Mouse (Mus musculus): ENCODE measurements at regions not wholly inside any gene's neighbourhood (a gene's known extent, or its start where the extent isn't known, plus 50 kb on each side); places are given as distances from the start of the nearest gene placed in this dataset. TPM values are rescaled to one million over a fixed set of nuclear protein-coding genes. Genes with fewer than 3 reads are reported as not detected.
A peak's percentile ranks its signal among the peaks of the same experiment; 100 is the strongest.

GRCm38 (mm10) chr1:12620825-12621224 is 1206.9 kb downstream of the A830018L16Rik start:
- no peaks in the 10 kb centered on the region for H3K79me3 ChIP-seq (ENCODE audit: low read depth)
- no peak overlapping the region for H3K4me3 ChIP-seq (ENCODE audit: insufficient read depth, poor library complexity, severe bottlenecking)
- no peak overlapping the region for H3ac ChIP-seq (ENCODE audit: control insufficient read depth, insufficient read length, low read depth)
- H3K27me3 ChIP-seq (ENCODE audit: control insufficient read depth, insufficient read depth, insufficient read length): no peaks in the 10 kb centered on the region
- H3K79me2 ChIP-seq (ENCODE audit: control insufficient read depth, insufficient read depth): no peaks in the 10 kb centered on the region
- no peaks in the 10 kb centered on the region for H3K36me3 ChIP-seq (ENCODE audit: control insufficient read depth, insufficient read depth)
- no peak for TF ChIP-seq FOSL1 (IDR thresholded peaks at IDR 0.05; ENCODE audit: insufficient read depth, low read length, poor library complexity, severe bottlenecking)
- TF ChIP-seq MYOG (IDR thresholded peaks at IDR 0.05; ENCODE audit: control insufficient read depth, extremely low read depth, insufficient read length): no peak
- no peak for TF ChIP-seq MAX (IDR thresholded peaks at IDR 0.05)
- peak; percentile 87 for TF ChIP-seq USF1 (IDR thresholded peaks at IDR 0.05; ENCODE audit: low read depth)
- no peak for TF ChIP-seq CTCF (IDR thresholded peaks at IDR 0.05; ENCODE audit: control insufficient read depth, insufficient read depth, insufficient read length)
- TF ChIP-seq MYOD1 (IDR thresholded peaks at IDR 0.05; ENCODE audit: control insufficient read depth, insufficient read length, low read depth): no peak
- peak; percentile 65 for TF ChIP-seq CEBPB (IDR thresholded peaks at IDR 0.05; ENCODE audit: low read depth)

- Histone ChIP-seq H3K27me3 (ENCODE audit: control insufficient read depth, insufficient read depth, insufficient read length) (no peaks in the 10 kb centered on the region), H3ac (ENCODE audit: control insufficient read depth, insufficient read length, low read depth) (no peak overlapping the region), H3K36me3 (ENCODE audit: control insufficient read depth, insufficient read depth) (no peaks in the 10 kb centered on the region), H3K4me3 (ENCODE audit: insufficient read depth, poor library complexity, severe bottlenecking) (no peak overlapping the region), H3K79me3 (ENCODE audit: low read depth) (no peaks in the 10 kb centered on the region), H3K79me2 (ENCODE audit: control insufficient read depth, insufficient read depth) (no peaks in the 10 kb centered on the region)
- no peak for TF ChIP-seq USF1 (IDR thresholded peaks at IDR 0.05; ENCODE audit: low read depth)
- TF ChIP-seq FOSL1 (IDR thresholded peaks at IDR 0.05; ENCODE audit: insufficient read depth, low read length, poor library complexity, severe bottlenecking): peak; percentile 93
- TF ChIP-seq MYOD1 (IDR thresholded peaks at IDR 0.05; ENCODE audit: control insufficient read depth, insufficient read length, low read depth): peak; percentile 93
- TF ChIP-seq CTCF (IDR thresholded peaks at IDR 0.05; ENCODE audit: control insufficient read depth, insufficient read depth, insufficient read length): no peak
- peak; percentile 45 for TF ChIP-seq CEBPB (IDR thresholded peaks at IDR 0.05; ENCODE audit: low read depth)
- no peak for TF ChIP-seq MYOG (IDR thresholded peaks at IDR 0.05; ENCODE audit: control insufficient read depth, extremely low read depth, insufficient read length)
- TF ChIP-seq MAX (IDR thresholded peaks at IDR 0.05): peak; percentile 24
Measured at GRCm38 (mm10) chr1:12623158-12623557, 1209.3 kb downstream of the A830018L16Rik start.

- Histone ChIP-seq H3K36me3 (ENCODE audit: control insufficient read depth, insufficient read depth) (no peaks in the 10 kb centered on the region), H3K79me3 (ENCODE audit: low read depth) (no peaks in the 10 kb centered on the region), H3ac (ENCODE audit: control insufficient read depth, insufficient read length, low read depth) (no peak overlapping the region), H3K79me2 (ENCODE audit: control insufficient read depth, insufficient read depth) (no peaks in the 10 kb centered on the region), H3K27me3 (ENCODE audit: control insufficient read depth, insufficient read depth, insufficient read length) (no peaks in the 10 kb centered on the region), H3K4me3 (ENCODE audit: insufficient read depth, poor library complexity, severe bottlenecking) (no peak overlapping the region)
- TF ChIP-seq MYOD1 (IDR thresholded peaks at IDR 0.05; ENCODE audit: control insufficient read depth, insufficient read length, low read depth) (no peak), MAX (IDR thresholded peaks at IDR 0.05) (no peak), FOSL1 (IDR thresholded peaks at IDR 0.05; ENCODE audit: insufficient read depth, low read length, poor library complexity, severe bottlenecking) (no peak), CEBPB (IDR thresholded peaks at IDR 0.05; ENCODE audit: low read depth) (no peak), USF1 (IDR thresholded peaks at IDR 0.05; ENCODE audit: low read depth) (no peak), MYOG (IDR thresholded peaks at IDR 0.05; ENCODE audit: control insufficient read depth, extremely low read depth, insufficient read length) (no peak), CTCF (IDR thresholded peaks at IDR 0.05; ENCODE audit: control insufficient read depth, insufficient read depth, insufficient read length) (no peak)
Measured at GRCm38 (mm10) chr1:12633049-12633448, 1219.1 kb downstream of the A830018L16Rik start.

GRCm38 (mm10) chr1:12636326-12637147 is 1222.6 kb downstream of the A830018L16Rik start:
- H3K79me3 ChIP-seq (ENCODE audit: low read depth): no peaks in the 10 kb centered on the region
- no peaks in the 10 kb centered on the region for H3K36me3 ChIP-seq (ENCODE audit: control insufficient read depth, insufficient read depth)
- H3K27me3 ChIP-seq (ENCODE audit: control insufficient read depth, insufficient read depth, insufficient read length): no peaks in the 10 kb centered on the region
- no peak for TF ChIP-seq MAX (IDR thresholded peaks at IDR 0.05)
- TF ChIP-seq MYOD1 (IDR thresholded peaks at IDR 0.05; ENCODE audit: control insufficient read depth, insufficient read length, low read depth): no peak
- TF ChIP-seq USF1 (IDR thresholded peaks at IDR 0.05; ENCODE audit: low read depth): no peak
- TF ChIP-seq CEBPB (IDR thresholded peaks at IDR 0.05; ENCODE audit: low read depth): no peak
- no peak for TF ChIP-seq MYOG (IDR thresholded peaks at IDR 0.05; ENCODE audit: control insufficient read depth, extremely low read depth, insufficient read length)
- TF ChIP-seq FOSL1 (IDR thresholded peaks at IDR 0.05; ENCODE audit: insufficient read depth, low read length, poor library complexity, severe bottlenecking): no peak
- TF ChIP-seq CTCF (IDR thresholded peaks at IDR 0.05; ENCODE audit: control insufficient read depth, insufficient read depth, insufficient read length): no peak
- H3ac ChIP-seq (ENCODE audit: control insufficient read depth, insufficient read length, low read depth): no peak overlapping the region
- no peaks in the 10 kb centered on the region for H3K79me2 ChIP-seq (ENCODE audit: control insufficient read depth, insufficient read depth)
- H3K4me3 ChIP-seq (ENCODE audit: insufficient read depth, poor library complexity, severe bottlenecking): no peak overlapping the region

GRCm38 (mm10) chr1:12640983-12641382 is 1227.1 kb downstream of the A830018L16Rik start:
- H3K27me3 ChIP-seq (ENCODE audit: control insufficient read depth, insufficient read depth, insufficient read length): no peaks in the 10 kb centered on the region
- H3K79me2 ChIP-seq (ENCODE audit: control insufficient read depth, insufficient read depth): no peaks in the 10 kb centered on the region
- H3K79me3 ChIP-seq (ENCODE audit: low read depth): no peaks in the 10 kb centered on the region
- H3ac ChIP-seq (ENCODE audit: control insufficient read depth, insufficient read length, low read depth): no peak overlapping the region
- TF ChIP-seq MAX (IDR thresholded peaks at IDR 0.05): no peak
- no peak for TF ChIP-seq CEBPB (IDR thresholded peaks at IDR 0.05; ENCODE audit: low read depth)
- no peak for TF ChIP-seq USF1 (IDR thresholded peaks at IDR 0.05; ENCODE audit: low read depth)
- TF ChIP-seq MYOG (IDR thresholded peaks at IDR 0.05; ENCODE audit: control insufficient read depth, extremely low read depth, insufficient read length): no peak
- no peak for TF ChIP-seq FOSL1 (IDR thresholded peaks at IDR 0.05; ENCODE audit: insufficient read depth, low read length, poor library complexity, severe bottlenecking)
- TF ChIP-seq CTCF (IDR thresholded peaks at IDR 0.05; ENCODE audit: control insufficient read depth, insufficient read depth, insufficient read length): no peak
- no peak for TF ChIP-seq MYOD1 (IDR thresholded peaks at IDR 0.05; ENCODE audit: control insufficient read depth, insufficient read length, low read depth)
- H3K4me3 ChIP-seq (ENCODE audit: insufficient read depth, poor library complexity, severe bottlenecking): no peak overlapping the region
- no peaks in the 10 kb centered on the region for H3K36me3 ChIP-seq (ENCODE audit: control insufficient read depth, insufficient read depth)

Small RNA genes in the stretch of these regions (microRNA-seq; reads per million reads assigned to microRNA genes)
- gene Mir6341 (ENCODE audit: borderline microRNAs expressed): not detected

Measured in C2C12 (cell line).